Mouse (Mus musculus) retina, embryonic 14.5 days (tissue): ENCODE results near the gene Pml.
"Not testable (repeated sequence)": the region's sequence is repeated elsewhere in the genome, so short reads cannot be mapped to it uniquely, and the experiment has no call there.

Experiments used
- DNase-seq: peaks from one replicate; pipeline ENCODE4 v3.0.0-alpha.2; 2015; ENCODE audit warnings: low spot score

Gene Pml

GRCm38 (mm10) chr9:58271551-58271950, 22.0 kb upstream of the Pml start:
- not testable (repeated sequence) for DNase-seq

- no peak for DNase-seq
Measured at GRCm38 (mm10) chr9:58271109-58271508, 21.5 kb upstream of the Pml start.

- DNase-seq: no peak
Measured at GRCm38 (mm10) chr9:58270081-58270480, 20.5 kb upstream of the Pml start.

GRCm38 (mm10) chr9:58268384-58269313, 19.1 kb upstream of the Pml start:
- peak; percentile 86 for DNase-seq

- DNase-seq: no peak
Measured at GRCm38 (mm10) chr9:58267046-58267445, 17.5 kb upstream of the Pml start.

DNA sequence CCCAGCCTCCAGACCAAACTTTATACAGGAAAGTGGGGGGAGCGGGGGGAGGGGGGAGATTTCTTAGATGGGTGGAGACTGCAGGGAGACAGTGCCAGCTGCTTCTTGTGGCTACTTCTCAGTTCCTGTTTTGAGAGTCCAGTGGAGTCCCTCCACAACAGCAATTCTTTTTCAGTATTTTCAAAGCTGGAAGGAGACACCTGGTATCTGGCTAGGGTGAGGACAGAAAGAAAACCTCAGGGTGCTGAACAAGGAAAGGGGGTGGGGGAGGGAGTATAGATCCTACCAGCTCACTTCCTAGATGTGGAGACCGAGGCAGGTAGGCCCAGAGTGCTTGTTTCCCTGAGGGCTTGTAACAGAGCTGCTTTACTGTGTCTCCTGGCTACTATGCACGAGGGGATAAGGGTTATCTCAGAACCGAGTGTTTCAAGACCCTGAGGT, 17.0 kb upstream of the Pml start:
- no peak for DNase-seq

- DNase-seq: no peak
Measured at GRCm38 (mm10) chr9:58265368-58265767, 15.8 kb upstream of the Pml start.

- no peak for DNase-seq
Measured at GRCm38 (mm10) chr9:58262507-58262906, 12.9 kb upstream of the Pml start.

DNA sequence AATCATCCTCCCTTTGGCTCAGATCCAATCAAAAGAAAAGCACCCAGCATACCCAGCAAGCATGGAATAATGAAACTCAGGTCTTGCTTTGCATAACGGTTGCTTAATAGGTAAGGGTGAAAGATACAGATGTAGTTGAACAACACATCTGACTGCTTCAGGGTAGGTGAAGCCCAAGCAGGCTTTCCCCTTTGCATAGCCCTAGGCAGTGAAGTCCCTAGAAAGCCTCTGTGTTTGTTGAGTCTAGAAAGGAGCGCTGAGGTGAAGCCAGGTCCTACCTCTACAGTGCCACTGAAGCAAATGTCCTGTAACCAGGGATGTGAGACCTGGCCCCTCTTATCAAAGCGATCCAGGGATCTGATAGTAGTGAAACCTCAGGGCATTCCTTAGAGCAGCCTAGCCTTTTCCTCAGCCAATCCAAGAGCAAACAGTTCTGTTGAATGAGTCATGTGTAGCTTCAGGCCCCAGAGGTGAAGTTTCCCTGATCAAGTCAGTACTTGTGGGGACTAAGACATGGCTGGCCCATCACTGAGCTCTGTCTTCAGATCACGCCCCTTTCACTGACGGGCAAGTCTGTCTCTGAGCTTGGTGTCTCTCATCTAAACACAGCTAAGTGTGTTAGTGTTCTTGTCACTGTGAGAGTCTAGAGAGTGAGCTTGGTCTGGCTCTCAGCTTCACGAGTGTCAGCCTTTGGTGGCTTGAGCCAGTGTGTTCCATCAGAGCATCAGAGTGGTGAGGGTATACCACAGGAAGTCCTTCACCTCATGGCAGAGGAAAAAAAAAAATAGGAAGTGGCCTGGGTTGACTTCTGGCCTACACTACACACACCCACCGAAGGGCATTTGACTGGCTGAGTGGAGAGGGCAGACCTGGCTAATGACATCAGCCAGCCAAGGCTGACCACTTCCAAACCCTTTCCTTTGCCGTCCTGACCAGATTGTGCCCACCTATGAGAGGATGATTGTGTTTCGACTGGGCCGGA, 6.4 kb upstream of the Pml start:
- no peak for DNase-seq

GRCm38 (mm10) chr9:58255105-58255504, 5.5 kb upstream of the Pml start:
- no peak for DNase-seq

DNA sequence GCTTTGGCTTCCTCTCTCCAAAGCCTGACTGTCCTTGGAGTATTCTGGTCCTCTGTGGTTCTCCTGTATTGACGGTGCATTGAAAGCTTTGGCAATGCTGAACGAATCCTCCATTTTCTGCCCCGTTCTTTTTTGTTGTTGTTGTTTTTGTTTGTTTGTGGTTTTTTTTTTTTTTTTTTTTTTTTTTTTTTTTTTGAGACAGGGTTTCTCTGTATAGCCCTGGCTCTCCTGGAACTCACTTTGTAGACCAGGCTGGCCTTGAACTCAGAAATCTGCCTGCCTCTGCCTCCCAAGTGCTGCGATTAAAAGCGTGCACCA, 4.2 kb upstream of the Pml start:
- DNase-seq: not testable (repeated sequence)

- peak; percentile 94 for DNase-seq
Measured at GRCm38 (mm10) chr9:58253033-58253804, 3.6 kb upstream of the Pml start, which contains the start of gene Stoml1. Gene Stoml1, plus strand, starts transcription at chr9:58253164.

DNA sequence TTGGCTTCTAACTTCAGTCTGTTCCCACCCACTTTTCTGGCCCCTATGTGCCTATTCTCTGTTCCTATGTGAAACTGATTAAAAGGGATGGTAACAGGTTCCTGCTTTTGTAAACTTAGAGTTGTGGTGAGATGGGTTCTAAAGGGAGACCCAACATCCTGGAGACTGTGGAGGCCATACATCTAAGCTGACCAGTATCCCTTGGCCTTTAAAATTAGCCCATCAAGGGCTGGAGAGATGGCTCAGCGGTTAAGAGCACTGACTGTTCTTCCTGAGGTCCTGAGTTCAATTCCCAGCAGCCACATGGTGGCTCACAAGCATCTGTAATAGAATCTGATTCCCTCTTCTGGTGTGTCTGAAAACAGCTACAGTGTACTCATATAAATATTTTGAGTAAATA, 1.1 kb upstream of the Pml start:
- not testable (repeated sequence) for DNase-seq

GRCm38 (mm10) chr9:58250322-58250721, 736 bp upstream of the Pml start:
- DNase-seq: no peak

DNA sequence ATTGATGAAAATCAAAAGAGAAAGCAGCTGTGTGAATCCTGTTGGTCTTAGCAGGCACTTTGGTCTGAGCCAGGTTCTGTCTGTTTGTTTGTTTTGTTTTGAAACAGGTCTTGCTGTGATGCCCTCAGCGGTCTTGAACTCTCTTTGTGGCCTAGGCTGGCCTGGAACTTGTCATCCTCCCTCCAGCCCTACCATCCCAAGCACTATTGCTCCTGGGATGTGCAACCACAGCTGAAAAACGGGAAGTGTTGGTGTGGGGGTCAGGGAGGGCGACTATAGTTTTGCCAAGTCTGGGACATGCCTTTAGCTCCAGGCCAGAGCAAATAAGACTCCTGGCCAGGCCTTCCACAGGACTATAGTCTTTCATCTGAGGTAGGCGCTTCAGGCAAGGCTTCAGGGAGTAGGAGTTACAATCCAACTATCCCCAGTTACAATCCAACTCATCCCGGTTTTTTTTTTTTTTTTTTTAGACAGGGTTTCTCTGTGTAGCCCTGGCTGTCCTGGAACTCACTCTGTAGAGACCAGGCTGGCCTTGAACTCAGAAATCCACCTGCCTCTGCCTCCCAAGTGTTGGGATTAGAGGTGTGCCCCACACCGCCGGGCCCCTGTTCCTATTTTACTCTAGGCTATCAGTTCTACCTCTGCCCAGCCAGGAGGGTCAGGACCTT, 706 bp downstream of the Pml start:
- DNase-seq: no peak

GRCm38 (mm10) chr9:58247064-58247759, 2.4 kb downstream of the Pml start:
- peak; percentile 87 for DNase-seq

GRCm38 (mm10) chr9:58246083-58246591, 3.4 kb downstream of the Pml start:
- no peak for DNase-seq

- no peak for DNase-seq
Measured at GRCm38 (mm10) chr9:58243696-58244095, 5.9 kb downstream of the Pml start.

DNA sequence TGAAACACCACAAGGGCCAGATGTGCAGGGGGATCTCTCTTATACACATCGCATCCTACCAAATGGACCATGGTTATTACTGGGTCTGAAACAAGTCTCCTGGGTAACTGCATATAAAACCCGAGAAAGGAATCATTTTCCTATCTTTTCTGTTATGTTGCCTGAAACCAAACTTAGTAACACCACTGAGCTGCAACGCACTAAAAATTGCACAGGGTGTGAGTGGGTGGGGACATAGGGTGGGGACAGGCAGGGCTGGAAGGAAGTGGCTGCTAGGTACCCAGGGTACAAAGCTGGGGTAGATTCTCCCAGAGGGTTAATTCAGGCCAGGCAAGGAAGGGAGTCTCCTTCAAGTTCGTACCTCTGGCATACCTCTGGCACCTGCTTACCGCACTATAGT, 6.9 kb downstream of the Pml start:
- no peak for DNase-seq

GRCm38 (mm10) chr9:58241780-58242485, 7.7 kb downstream of the Pml start:
- DNase-seq: no peak
